Mouse (Mus musculus) forebrain, embryonic 11.5 days (tissue): Measurements from ENCODE around the gene Ccdc24. TPM values are rescaled to one million over a fixed set of nuclear protein-coding genes. Genes with fewer than 3 reads are reported as not detected.

Experiments
- ATAC-seq: fragments of 200-750 bp; cut with Nextera tagmentation; replicated peaks from 2 replicates; pipeline ENCODE4 v1.8.0; 2017; ENCODE audit warnings: moderate TSS enrichment; ENCODE audit not compliant: low FRiP score
- DNase-seq: peaks from one replicate; pipeline ENCODE4 v3.0.0-alpha.2; 2017; ENCODE audit warnings: low spot score
- H3K27ac ChIP-seq: fragments of 300-500 bp; sonication (generic); 2 replicates; pipeline ENCODE4 v1.5.1; 2014; ENCODE audit warnings: low read depth, low read length
- H3K27me3 ChIP-seq: fragments of 300-500 bp; sonication (generic); 2 replicates; pipeline ENCODE4 v1.6.1; 2014; ENCODE audit warnings: mild to moderate bottlenecking, low read length, mixed read lengths; ENCODE audit not compliant: control insufficient read depth, insufficient read depth
- H3K36me3 ChIP-seq: fragments of 300-500 bp; sonication (generic); 2 replicates; pipeline ENCODE4 v1.6.1; 2014; ENCODE audit warnings: mild to moderate bottlenecking, low read length, moderate library complexity, mixed read lengths; ENCODE audit not compliant: control insufficient read depth, insufficient read depth
- H3K4me1 ChIP-seq: fragments of 300-500 bp; sonication (generic); replicated peaks from 2 replicates; pipeline ENCODE4 v1.6.1; 2014; ENCODE audit warnings: low read length, mixed read lengths; ENCODE audit not compliant: control insufficient read depth, insufficient read depth
- H3K4me2 ChIP-seq: fragments of 300-500 bp; sonication (generic); 2 replicates; pipeline ENCODE4 v1.6.1; 2014; ENCODE audit warnings: low read depth, mild to moderate bottlenecking, low read length, moderate library complexity, mixed read lengths; ENCODE audit not compliant: severe bottlenecking
- H3K4me3 ChIP-seq: fragments of 300-500 bp; sonication (generic); 2 replicates; pipeline ENCODE4 v1.5.1; 2014; ENCODE audit warnings: low read depth, low read length
- H3K9ac ChIP-seq: fragments of 300-500 bp; sonication (generic); 2 replicates; pipeline ENCODE4 v1.6.1; 2014; ENCODE audit warnings: low read length
- H3K9me3 ChIP-seq: fragments of 300-500 bp; sonication (generic); 2 replicates; pipeline ENCODE4 v1.6.1; 2016; ENCODE audit warnings: low read length, mixed read lengths; ENCODE audit not compliant: control insufficient read depth
- WGBS: fragments of 180-500 bp; shearing (Covaris S2); extraction: QIAGEN DNeasy Blood & Tissue Kit; methylation state at CpG from one replicate; pipeline ENCODE4 v1.1.7; 2014; 5-methylcytosine and 5-hydroxymethylcytosine counted together
- polyA plus RNA-seq: library from polyadenylated mRNA; unstranded; fragments of >200 nt; fragmentation: Nextera tagmentation; extraction: Ambion mirVana; gene quantifications from 2 replicates; pipeline ENCODE4 v1.2.1, GENCODE M21; 2014

Ccdc24 gene
- polyA plus RNA-seq, 1 experiment from 2014 or later = 1.7 TPM

GRCm38 (mm10) chr4:117889471-117889870 lies 17.1 kb upstream of the Ccdc24 start:
- H3K4me1 ChIP-seq = peaks cover 19% of the 10 kb centered on the region
- no peak overlapping the region for H3K27ac ChIP-seq
- ATAC-seq (no peak), DNase-seq (no peak)
- WGBS = 90% methylated on average over 15 of the region's 15 CpGs
- no peaks in the 10 kb centered on the region for H3K27me3 ChIP-seq
- H3K4me3 ChIP-seq = no peak overlapping the region
- H3K4me2 ChIP-seq = no peak overlapping the region
- no peaks in the 10 kb centered on the region; the same call in 1 of the 2 replicates for H3K36me3 ChIP-seq
- no peak overlapping the region for H3K9ac ChIP-seq
- no peaks in the 10 kb centered on the region for H3K9me3 ChIP-seq

GRCm38 (mm10) chr4:117887920-117888319 lies 15.6 kb upstream of the Ccdc24 start:
- Histone ChIP-seq H3K36me3 (no peaks in the 10 kb centered on the region; the same call in 1 of the 2 replicates), H3K4me2 (peak overlapping the region; percentile 91; the same call in 1 of the 2 replicates), H3K9me3 (no peaks in the 10 kb centered on the region), H3K4me3 (peak overlapping the region; percentile 87), H3K27ac (no peak overlapping the region), H3K9ac (no peak overlapping the region), H3K27me3 (no peaks in the 10 kb centered on the region), H3K4me1 (peaks cover 26% of the 10 kb centered on the region)
- DNase-seq (no peak), ATAC-seq (no peak)
- 73% methylated on average over 2 of the region's 2 CpGs for whole genome bisulfite sequencing

GRCm38 (mm10) chr4:117887133-117887532 lies 14.8 kb upstream of the Ccdc24 start, which contains the start of gene Atp6v0b:
TSS of gene Atp6v0b (minus strand) at chr4:117887333.
- Histone ChIP-seq H3K36me3 (no peaks in the 10 kb centered on the region; the same call in 1 of the 2 replicates), H3K4me2 (peak within 1 kb of the TSS; percentile 91), H3K9me3 (no peaks in the 10 kb centered on the region), H3K4me1 (peaks cover 26% of the 10 kb centered on the region), H3K9ac (peak within 1 kb of the TSS; percentile 82), H3K4me3 (peak within 1 kb of the TSS; percentile 87), H3K27ac (peak within 1 kb of the TSS; percentile 31; the same call in 1 of the 2 replicates), H3K27me3 (no peaks in the 10 kb centered on the region)
- peak; percentile 95 for DNase-seq
- WGBS = under 1% methylated on average over 35 of the region's 37 CpGs
- ATAC-seq = peak; percentile 88

GRCm38 (mm10) chr4:117886644-117887043 lies 14.3 kb upstream of the Ccdc24 start:
- ATAC-seq (no peak; the same call in 1 of the 2 replicates), DNase-seq (no peak)
- peak overlapping the region; percentile 87 for H3K4me3 ChIP-seq
- H3K36me3 ChIP-seq = no peaks in the 10 kb centered on the region; the same call in 1 of the 2 replicates
- peak overlapping the region; percentile 82 for H3K9ac ChIP-seq
- H3K4me1 ChIP-seq = peaks cover 25% of the 10 kb centered on the region
- H3K4me2 ChIP-seq = peak overlapping the region; percentile 91
- 4% methylated on average over 23 of the region's 24 CpGs for WGBS
- H3K9me3 ChIP-seq = no peaks in the 10 kb centered on the region
- peak overlapping the region; percentile 31; the same call in 1 of the 2 replicates for H3K27ac ChIP-seq
- H3K27me3 ChIP-seq = no peaks in the 10 kb centered on the region

- no peak overlapping the region for H3K27ac ChIP-seq
- no peaks in the 10 kb centered on the region for H3K27me3 ChIP-seq
- H3K4me3 ChIP-seq = peak overlapping the region; percentile 87; the same call in 1 of the 2 replicates
- no peaks in the 10 kb centered on the region; the same call in 1 of the 2 replicates for H3K36me3 ChIP-seq
- ATAC-seq = no peak
- H3K4me2 ChIP-seq = peak overlapping the region; percentile 91; the same call in 1 of the 2 replicates
- peaks cover 21% of the 10 kb centered on the region; the same call in 1 of the 2 replicates for H3K4me1 ChIP-seq
- H3K9me3 ChIP-seq = no peaks in the 10 kb centered on the region
- WGBS = 86% methylated on average over 9 of the region's 9 CpGs
- H3K9ac ChIP-seq = no peak overlapping the region
- DNase-seq = no peak
Measured at GRCm38 (mm10) chr4:117885994-117886393, 13.6 kb upstream of the Ccdc24 start.

- H3K9ac ChIP-seq = no peak overlapping the region
- no peak overlapping the region for H3K4me3 ChIP-seq
- no peaks in the 10 kb centered on the region for H3K27me3 ChIP-seq
- H3K4me1 ChIP-seq = peaks cover 18% of the 10 kb centered on the region; the same call in 1 of the 2 replicates
- 93% methylated on average over 10 of the region's 10 CpGs for WGBS
- DNase-seq = no peak
- H3K36me3 ChIP-seq = no peaks in the 10 kb centered on the region; the same call in 1 of the 2 replicates
- H3K4me2 ChIP-seq = no peak overlapping the region
- no peaks in the 10 kb centered on the region for H3K9me3 ChIP-seq
- no peak overlapping the region for H3K27ac ChIP-seq
- ATAC-seq = no peak
Measured at GRCm38 (mm10) chr4:117885093-117885492, 12.7 kb upstream of the Ccdc24 start.

- H3K9ac ChIP-seq = 0 out of 2 replicates have a peak overlapping the region, but pooled peaks have one; percentile 8
- 100% methylated on average over 1 of the region's 1 CpGs for WGBS
- ATAC-seq (no peak), DNase-seq (no peak)
- H3K4me3 ChIP-seq = no peak overlapping the region
- H3K4me2 ChIP-seq = peak overlapping the region; percentile 89; the same call in 1 of the 2 replicates
- H3K36me3 ChIP-seq = no peaks in the 10 kb centered on the region; the same call in 1 of the 2 replicates
- H3K27me3 ChIP-seq = no peaks in the 10 kb centered on the region
- H3K4me1 ChIP-seq = peaks cover 18% of the 10 kb centered on the region; the same call in 1 of the 2 replicates
- H3K9me3 ChIP-seq = no peaks in the 10 kb centered on the region
- no peak overlapping the region for H3K27ac ChIP-seq
Measured at GRCm38 (mm10) chr4:117884146-117884545, 11.8 kb upstream of the Ccdc24 start.

- H3K9me3 ChIP-seq = no peaks in the 10 kb centered on the region
- peak within 1 kb of the TSS; percentile 18; the same call in 1 of the 2 replicates for H3K27ac ChIP-seq
- no peaks in the 10 kb centered on the region for H3K27me3 ChIP-seq
- H3K4me2 ChIP-seq = peak within 1 kb of the TSS; percentile 89
- H3K4me3 ChIP-seq = peak within 1 kb of the TSS; percentile 84
- peak within 1 kb of the TSS; percentile 91 for H3K9ac ChIP-seq
- DNase-seq (peak; percentile 81), ATAC-seq (peak; percentile 45)
- H3K4me1 ChIP-seq = peaks cover 18% of the 10 kb centered on the region; the same call in 1 of the 2 replicates
- no peaks in the 10 kb centered on the region; the same call in 1 of the 2 replicates for H3K36me3 ChIP-seq
- WGBS = under 1% methylated on average over 73 of the region's 103 CpGs
Measured at GRCm38 (mm10) chr4:117882701-117883691, 10.6 kb upstream of the Ccdc24 start, which contains the start of gene B4galt2. TSS of gene B4galt2 (minus strand) at chr4:117883487.
